ENCODE assay signal across 8 mouse cellular contexts in genomic region chr2:101628297-101629236, GRCm38 (mm10). TPM values are rescaled to one million over a fixed set of nuclear protein-coding genes. Genes with fewer than 3 reads are reported as not detected.
DNase-seq lines count a peak whose midpoint lies in the region; ATAC-seq lines count a peak whose summit lies in the region.

No protein-coding gene starts in this region.

- peak overlapping the region; percentile 66 for H3K4me3 ChIP-seq in hindbrain, embryonic 11.5 days (ENCODE audit: low read depth, low read length)

- H3K27ac ChIP-seq in hindbrain, embryonic 11.5 days (ENCODE audit: low read depth, low read length), result peak overlapping the region; percentile 80

- no peaks in the 10 kb centered on the region for H3K4me1 ChIP-seq in hindbrain, embryonic 11.5 days (replicated peaks; ENCODE audit: control insufficient read depth, insufficient read depth, low read length)

- DNase-seq in R1 (ENCODE audit: low read depth, low spot score), result peak; percentile 96
- DNase-seq in cerebellum, adult 9-10 months, result peak; percentile 99
- DNase-seq in frontal cortex, adult 2 months (ENCODE audit: extremely low spot score in 1 of 2, low spot score in 1 of 2), result peak; percentile 96 to 97
- peak; percentile 95 for DNase-seq in hindbrain, embryonic 11.5 days (ENCODE audit: low spot score)
- DNase-seq in layer of hippocampus, postnatal 10 days (ENCODE audit: low spot score in 2 of 2), result peak; percentile 69 to 73
- DNase-seq in lung, postnatal 10 days, result peak; percentile 93
- DNase-seq in ovary, postnatal 36 days (ENCODE audit: low spot score), result peak; percentile 69
- no peak for DNase-seq in thymus, postnatal 25 days

- peak overlapping the region; percentile 51 for H3K4me2 ChIP-seq in hindbrain, embryonic 11.5 days (replicated peaks; ENCODE audit: low read depth, low read length)

- no peaks in the 10 kb centered on the region for H3K27me3 ChIP-seq in hindbrain, embryonic 11.5 days (ENCODE audit: control insufficient read depth, insufficient read depth, low read length)

- no peaks in the 10 kb centered on the region for H3K9me3 ChIP-seq in hindbrain, embryonic 11.5 days (ENCODE audit: control insufficient read depth, low read length)

- peak; percentile 99 for ATAC-seq in hindbrain, embryonic 11.5 days (ENCODE audit: low FRiP score)

- peak overlapping the region; percentile 70 for H3K9ac ChIP-seq in hindbrain, embryonic 11.5 days (ENCODE audit: low read depth, low read length)

- WGBS in hindbrain, embryonic 11.5 days, result 1% methylated on average over 31 of the region's 31 CpGs

- H3K36me3 ChIP-seq in hindbrain, embryonic 11.5 days (ENCODE audit: control insufficient read depth, insufficient read depth, low read length), result no peaks in the 10 kb centered on the region

RNA-seq across cellular contexts. Expression of gene Rag2, which starts 4.0 kb away (rescaled TPM):
- polyA plus RNA-seq in frontal cortex, adult 2 months (2012; rRNA removed), result not detected in 2 replicates
- 0.06 and 0.49 TPM in 2 replicates for polyA plus RNA-seq in hindbrain, embryonic 11.5 days (2014; fragmentation: Nextera tagmentation; extraction: Ambion mirVana)
- total RNA-seq in layer of hippocampus, postnatal 10 days (2021), result not detected

RNA-seq across cellular contexts. Expression of gene Rag1, which starts 20.7 kb away (rescaled TPM):
- 0.04 and 0.06 TPM in 2 replicates for polyA plus RNA-seq in frontal cortex, adult 2 months (2012; rRNA removed)
- polyA plus RNA-seq in hindbrain, embryonic 11.5 days (2014; fragmentation: Nextera tagmentation; extraction: Ambion mirVana), result 0.39 and 0.59 TPM in 2 replicates
- under 1 TPM; 0.29 to 0.41 TPM for total RNA-seq in layer of hippocampus, postnatal 10 days (2021)

RNA-seq across cellular contexts. Expression of gene B230118H07Rik, which starts 20.8 kb away (rescaled TPM):
- polyA plus RNA-seq in frontal cortex, adult 2 months (2012; rRNA removed), result 35.1 and 40.5 TPM in 2 replicates
- polyA plus RNA-seq in hindbrain, embryonic 11.5 days (2014; fragmentation: Nextera tagmentation; extraction: Ambion mirVana), result 69.9 and 72.5 TPM in 2 replicates
- total RNA-seq in layer of hippocampus, postnatal 10 days (2021), result 10 to 100 TPM; 28.0 to 30.1 TPM

RNA-seq across cellular contexts. Expression of gene Traf6, which starts 49.7 kb away (rescaled TPM):
- 9.3 and 9.7 TPM in 2 replicates for polyA plus RNA-seq in frontal cortex, adult 2 months (2012; rRNA removed)
- 16.5 and 19.2 TPM in 2 replicates for polyA plus RNA-seq in hindbrain, embryonic 11.5 days (2014; fragmentation: Nextera tagmentation; extraction: Ambion mirVana)
- total RNA-seq in layer of hippocampus, postnatal 10 days (2021), result 10 to 100 TPM; 13.2 to 13.6 TPM
